Mouse (Mus musculus) lung, postnatal 25 days (tissue): ENCODE data around the gene Trip11.

Source experiments
- DNase-seq: peaks from one replicate; pipeline ENCODE4 v3.0.0; 2022; ENCODE audit warnings: low spot score

The Trip11 gene

GRCm38 (mm10) chr12:101897113-101897512 is 16.0 kb downstream of the Trip11 start:
- DNase-seq: peak; percentile 34

GRCm38 (mm10) chr12:101893296-101893695 is 19.8 kb downstream of the Trip11 start:
- DNase-seq: no peak

GRCm38 (mm10) chr12:101892832-101893231 is 20.2 kb downstream of the Trip11 start:
- no peak for DNase-seq

- no peak for DNase-seq
Measured at GRCm38 (mm10) chr12:101891066-101891465, 22.0 kb downstream of the Trip11 start.

GRCm38 (mm10) chr12:101889351-101889750 is 23.7 kb downstream of the Trip11 start:
- DNase-seq: peak; percentile 20

GRCm38 (mm10) chr12:101888312-101888711 is 24.8 kb downstream of the Trip11 start:
- DNase-seq: no peak

GRCm38 (mm10) chr12:101884926-101885325 is 28.1 kb downstream of the Trip11 start:
- no peak for DNase-seq

GRCm38 (mm10) chr12:101876374-101876773 is 36.7 kb downstream of the Trip11 start:
- DNase-seq: no peak

- DNase-seq: peak; percentile 52
Measured at GRCm38 (mm10) chr12:101875107-101875506, 38.0 kb downstream of the Trip11 start.

GRCm38 (mm10) chr12:101862286-101862964 is 50.6 kb downstream of the Trip11 start:
- no peak for DNase-seq

- no peak for DNase-seq
Measured at GRCm38 (mm10) chr12:101860256-101860655, 52.8 kb downstream of the Trip11 start.

GRCm38 (mm10) chr12:101858011-101858410 is 55.1 kb downstream of the Trip11 start:
- no peak for DNase-seq

- DNase-seq: no peak
Measured at GRCm38 (mm10) chr12:101854336-101854735, 58.7 kb downstream of the Trip11 start.

- DNase-seq: no peak
Measured at GRCm38 (mm10) chr12:101851846-101852564, 61.1 kb downstream of the Trip11 start.

GRCm38 (mm10) chr12:101851314-101851713 is 61.8 kb downstream of the Trip11 start:
- no peak for DNase-seq

GRCm38 (mm10) chr12:101836546-101837274 is 76.4 kb downstream of the Trip11 start:
- no peak for DNase-seq

- no peak for DNase-seq
Measured at GRCm38 (mm10) chr12:101834715-101835114, 78.4 kb downstream of the Trip11 start.

- no peak for DNase-seq
Measured at GRCm38 (mm10) chr12:101833776-101834175, 79.3 kb downstream of the Trip11 start.

GRCm38 (mm10) chr12:101833115-101833506 is 80.0 kb downstream of the Trip11 start:
- no peak for DNase-seq

- no peak for DNase-seq
Measured at GRCm38 (mm10) chr12:101832179-101833114, 80.6 kb downstream of the Trip11 start.

GRCm38 (mm10) chr12:101831221-101831620 is 81.8 kb downstream of the Trip11 start:
- DNase-seq: no peak

GRCm38 (mm10) chr12:101823161-101823560 is 89.9 kb downstream of the Trip11 start:
- DNase-seq: no peak
